In genomic region chr11:69991711-69992110, GRCm38 (mm10) we compare ENCODE assay signal across 8 mouse cellular contexts. TPM values are rescaled to one million over a fixed set of nuclear protein-coding genes. Genes with fewer than 3 reads are reported as not detected.
DNase-seq lines count a peak whose midpoint lies in the region; ATAC-seq and TF ChIP-seq lines count a peak whose summit lies in the region.

No protein-coding gene starts in this region.

- H3K27ac ChIP-seq in kidney, embryonic 15.5 days = peak overlapping the region; percentile 95
- H3K27ac ChIP-seq in cortical plate, adult 2 months (ENCODE audit: insufficient read depth, low read length) = peak overlapping the region; percentile 87
- H3K27ac ChIP-seq in hindbrain, embryonic 16.5 days (ENCODE audit: low read depth, low read length) = peak overlapping the region; percentile 96
- peak overlapping the region; percentile 89 for H3K27ac ChIP-seq in midbrain, embryonic 14.5 days (replicated peaks; ENCODE audit: low read depth, low read length)

- WGBS in kidney, embryonic 15.5 days = under 1% methylated on average over 15 of the region's 15 CpGs
- WGBS in hindbrain, embryonic 16.5 days = 2% methylated on average over 15 of the region's 15 CpGs
- WGBS in midbrain, embryonic 14.5 days = 0% methylated on average over 15 of the region's 15 CpGs

- H3K27me3 ChIP-seq in kidney, embryonic 15.5 days = no peaks in the 10 kb centered on the region
- no peaks in the 10 kb centered on the region for H3K27me3 ChIP-seq in hindbrain, embryonic 16.5 days (replicated peaks; ENCODE audit: control insufficient read depth, insufficient read depth, low read length)
- no peaks in the 10 kb centered on the region for H3K27me3 ChIP-seq in midbrain, embryonic 14.5 days (ENCODE audit: control insufficient read depth, insufficient read depth, low read length)

- no peaks in the 10 kb centered on the region for H3K9me3 ChIP-seq in kidney, embryonic 15.5 days (replicated peaks)
- no peaks in the 10 kb centered on the region for H3K9me3 ChIP-seq in hindbrain, embryonic 16.5 days (ENCODE audit: control insufficient read depth, low read length)
- no peaks in the 10 kb centered on the region for H3K9me3 ChIP-seq in midbrain, embryonic 14.5 days (ENCODE audit: control insufficient read depth, low read length)

- H3K4me1 ChIP-seq in kidney, embryonic 15.5 days = peaks cover 24% of the 10 kb centered on the region
- peaks cover 6% of the 10 kb centered on the region; the same call in 1 of the 2 replicates for H3K4me1 ChIP-seq in cortical plate, adult 2 months (ENCODE audit: control insufficient read depth, insufficient read depth, low read length)
- peaks cover 12% of the 10 kb centered on the region for H3K4me1 ChIP-seq in hindbrain, embryonic 16.5 days (ENCODE audit: control insufficient read depth, insufficient read depth, low read depth, low read length)
- H3K4me1 ChIP-seq in midbrain, embryonic 14.5 days (ENCODE audit: control insufficient read depth, insufficient read depth, low read length) = peaks cover 10% of the 10 kb centered on the region

- 0 out of 2 replicates have a peak, but pooled peaks have one; percentile 3 for ATAC-seq in kidney, embryonic 15.5 days (replicated peaks; ENCODE audit: low FRiP score)
- peak; percentile 24 for ATAC-seq in hindbrain, embryonic 16.5 days
- ATAC-seq in midbrain, embryonic 14.5 days (ENCODE audit: low FRiP score, low TSS enrichment) = no peak
- ATAC-seq in inflammation-experienced regulatory T-cells, adult 6 months = no peak

- H3K9ac ChIP-seq in kidney, embryonic 15.5 days = peak overlapping the region; percentile 64
- H3K9ac ChIP-seq in hindbrain, embryonic 16.5 days (ENCODE audit: low read depth, low read length) = peak overlapping the region; percentile 95
- peak overlapping the region; percentile 82 for H3K9ac ChIP-seq in midbrain, embryonic 14.5 days (replicated peaks; ENCODE audit: low read length)

- peak overlapping the region; percentile 66 for H3K4me2 ChIP-seq in kidney, embryonic 15.5 days
- H3K4me2 ChIP-seq in hindbrain, embryonic 16.5 days (ENCODE audit: low read length) = peak overlapping the region; percentile 89
- peak overlapping the region; percentile 87 for H3K4me2 ChIP-seq in midbrain, embryonic 14.5 days (ENCODE audit: low read length)

- DNase-seq in kidney, adult 11 months = no peak
- DNase-seq in midbrain, embryonic 14.5 days = no peak
- no peak for DNase-seq in cerebellum, postnatal 14 days
- DNase-seq in frontal cortex, postnatal 25 days (ENCODE audit: low spot score in 2 of 2) = no peak

- H3K36me3 ChIP-seq in kidney, embryonic 15.5 days = peaks cover 57% of the 10 kb centered on the region
- H3K36me3 ChIP-seq in hindbrain, embryonic 16.5 days (ENCODE audit: control insufficient read depth, insufficient read depth, low read length) = peaks cover 35% of the 10 kb centered on the region
- peaks cover 54% of the 10 kb centered on the region for H3K36me3 ChIP-seq in midbrain, embryonic 14.5 days (ENCODE audit: control insufficient read depth, insufficient read depth, low read length)

- TF ChIP-seq POLR2A in cortical plate, adult 2 months (IDR thresholded peaks at IDR 0.05; ENCODE audit: extremely low read depth, insufficient read depth, low read length) = no peak

- no peak for TF ChIP-seq CTCF in cortical plate, adult 2 months (IDR thresholded peaks at IDR 0.05; ENCODE audit: extremely low read depth, insufficient read depth, low read length)

- H3K4me3 ChIP-seq in kidney, embryonic 15.5 days (replicated peaks) = peak overlapping the region; percentile 59
- peak overlapping the region; percentile 89 for H3K4me3 ChIP-seq in cortical plate, adult 2 months (ENCODE audit: insufficient read depth, low read length)
- H3K4me3 ChIP-seq in hindbrain, embryonic 16.5 days (ENCODE audit: low read length) = peak overlapping the region; percentile 83
- peak overlapping the region; percentile 79 for H3K4me3 ChIP-seq in midbrain, embryonic 14.5 days (replicated peaks; ENCODE audit: low read depth, low read length)

RNA-seq across cellular contexts. Expression of gene Gabarap, which starts 0.8 kb away (rescaled TPM):
- 447 and 450 TPM in 2 replicates for polyA plus RNA-seq in kidney, embryonic 15.5 days (2015; fragmentation: Nextera tagmentation; extraction: Ambion mirVana)
- 330 and 334 TPM in 2 replicates for polyA plus RNA-seq in cortical plate, adult 2 months (2012; rRNA removed)
- 576 and 581 TPM in 2 replicates for polyA plus RNA-seq in hindbrain, embryonic 16.5 days (2015; fragmentation: Nextera tagmentation; extraction: Ambion mirVana)
- polyA plus RNA-seq in midbrain, embryonic 14.5 days (2014; fragmentation: Nextera tagmentation; extraction: Ambion mirVana) = 616 and 626 TPM in 2 replicates
- 100 to 1,000 TPM; 352 to 384 (median 366) TPM for polyA plus RNA-seq in inflammation-experienced regulatory T-cells, adult 6 months (2017; shearing (Covaris generic))

RNA-seq across cellular contexts. Expression of gene Phf23, which starts 3.9 kb away (rescaled TPM):
- 75.8 and 78.8 TPM in 2 replicates for polyA plus RNA-seq in kidney, embryonic 15.5 days (2015; fragmentation: Nextera tagmentation; extraction: Ambion mirVana)
- 37.6 and 38.2 TPM in 2 replicates for polyA plus RNA-seq in cortical plate, adult 2 months (2012; rRNA removed)
- 54.2 and 55.4 TPM in 2 replicates for polyA plus RNA-seq in hindbrain, embryonic 16.5 days (2015; fragmentation: Nextera tagmentation; extraction: Ambion mirVana)
- 41.3 and 48.9 TPM in 2 replicates for polyA plus RNA-seq in midbrain, embryonic 14.5 days (2014; fragmentation: Nextera tagmentation; extraction: Ambion mirVana)
- polyA plus RNA-seq in inflammation-experienced regulatory T-cells, adult 6 months (2017; shearing (Covaris generic)) = 10 to 100 TPM; 32.7 to 38.3 (median 36.0) TPM

RNA-seq across cellular contexts. Expression of gene Dvl2, which starts 8.7 kb away (rescaled TPM):
- polyA plus RNA-seq in kidney, embryonic 15.5 days (2015; fragmentation: Nextera tagmentation; extraction: Ambion mirVana) = 38.2 and 43.2 TPM in 2 replicates
- 26.9 and 30.4 TPM in 2 replicates for polyA plus RNA-seq in cortical plate, adult 2 months (2012; rRNA removed)
- polyA plus RNA-seq in hindbrain, embryonic 16.5 days (2015; fragmentation: Nextera tagmentation; extraction: Ambion mirVana) = 21.0 and 25.4 TPM in 2 replicates
- 22.9 and 23.0 TPM in 2 replicates for polyA plus RNA-seq in midbrain, embryonic 14.5 days (2014; fragmentation: Nextera tagmentation; extraction: Ambion mirVana)
- 1 to 10 TPM; 2.5 to 5.0 (median 4.9) TPM for polyA plus RNA-seq in inflammation-experienced regulatory T-cells, adult 6 months (2017; shearing (Covaris generic))

RNA-seq across cellular contexts. Expression of gene Elp5, which starts 9.4 kb away (rescaled TPM):
- 116 and 120 TPM in 2 replicates for polyA plus RNA-seq in kidney, embryonic 15.5 days (2015; fragmentation: Nextera tagmentation; extraction: Ambion mirVana)
- polyA plus RNA-seq in cortical plate, adult 2 months (2012; rRNA removed) = 121 and 126 TPM in 2 replicates
- polyA plus RNA-seq in hindbrain, embryonic 16.5 days (2015; fragmentation: Nextera tagmentation; extraction: Ambion mirVana) = 168 and 188 TPM in 2 replicates
- polyA plus RNA-seq in midbrain, embryonic 14.5 days (2014; fragmentation: Nextera tagmentation; extraction: Ambion mirVana) = 162 and 193 TPM in 2 replicates
- polyA plus RNA-seq in inflammation-experienced regulatory T-cells, adult 6 months (2017; shearing (Covaris generic)) = 10 to 100 TPM; 61.5 to 78.3 (median 68.5) TPM

RNA-seq across cellular contexts. Expression of gene Ctdnep1, which starts 10.8 kb away (rescaled TPM):
- 31.0 and 31.7 TPM in 2 replicates for polyA plus RNA-seq in kidney, embryonic 15.5 days (2015; fragmentation: Nextera tagmentation; extraction: Ambion mirVana)
- polyA plus RNA-seq in cortical plate, adult 2 months (2012; rRNA removed) = 121 and 139 TPM in 2 replicates
- polyA plus RNA-seq in hindbrain, embryonic 16.5 days (2015; fragmentation: Nextera tagmentation; extraction: Ambion mirVana) = 26.9 and 27.4 TPM in 2 replicates
- 24.4 and 39.0 TPM in 2 replicates for polyA plus RNA-seq in midbrain, embryonic 14.5 days (2014; fragmentation: Nextera tagmentation; extraction: Ambion mirVana)
- polyA plus RNA-seq in inflammation-experienced regulatory T-cells, adult 6 months (2017; shearing (Covaris generic)) = 10 to 100 TPM; 25.8 to 35.6 (median 29.3) TPM

Comparison
In these comparisons a context has a peak if more than half of its experiments do, and no peak if none do; other contexts are left out.
1. ATAC-seq: peak in kidney, embryonic 15.5 days (single experiment) and hindbrain, embryonic 16.5 days (single experiment); none in midbrain, embryonic 14.5 days (single experiment) and inflammation-experienced regulatory T-cells, adult 6 months (single experiment).
2. Peak in every context shown above with its lines, with median percentiles within 50 percentile points of each other: H3K27ac ChIP-seq, H3K4me2 ChIP-seq, H3K4me3 ChIP-seq and H3K9ac ChIP-seq.